Mouse (Mus musculus): ENCODE data around the gene Hoxb5.

The Hoxb5 gene

DNA sequence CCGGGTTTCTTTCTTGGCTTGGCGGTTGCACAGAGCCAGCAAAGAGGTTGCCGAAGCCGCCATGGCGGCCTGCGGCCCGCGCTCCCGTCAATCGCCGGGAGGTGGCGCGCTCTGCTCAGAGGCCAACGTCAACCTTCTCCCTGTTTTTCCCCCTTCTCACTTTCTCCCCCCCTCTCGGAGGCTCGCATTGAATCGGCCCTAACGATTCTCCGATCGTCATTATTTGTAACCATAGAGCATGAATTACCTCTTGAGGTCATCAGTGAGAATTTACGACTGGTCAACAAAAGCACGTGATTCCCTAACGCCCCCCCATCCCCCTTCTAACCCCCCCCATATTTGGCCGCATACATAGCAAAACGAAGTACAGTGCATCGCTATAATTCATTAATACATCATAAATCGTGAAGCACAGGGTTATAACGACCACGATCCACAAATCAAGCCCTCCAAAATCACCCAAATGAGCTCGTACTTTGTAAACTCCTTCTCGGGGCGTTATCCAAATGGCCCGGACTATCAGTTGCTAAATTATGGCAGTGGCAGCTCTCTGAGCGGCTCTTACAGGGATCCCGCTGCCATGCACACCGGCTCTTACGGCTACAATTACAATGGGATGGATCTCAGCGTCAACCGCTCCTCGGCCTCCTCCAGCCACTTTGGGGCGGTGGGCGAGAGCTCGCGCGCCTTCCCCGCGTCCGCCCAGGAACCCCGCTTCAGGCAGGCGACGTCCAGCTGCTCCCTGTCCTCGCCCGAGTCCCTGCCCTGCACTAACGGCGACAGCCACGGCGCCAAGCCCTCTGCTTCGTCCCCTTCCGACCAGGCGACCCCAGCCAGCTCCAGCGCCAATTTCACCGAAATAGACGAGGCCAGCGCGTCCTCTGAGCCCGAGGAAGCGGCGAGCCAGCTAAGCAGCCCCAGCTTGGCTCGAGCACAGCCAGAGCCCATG is at the start of gene Hoxb5:
Gene Hoxb5, plus strand, starts transcription at position 186 of the 949 bp plus-strand sequence.
- DNase-seq (ENCODE audit: low read depth, low spot score), result no peak

DNA sequence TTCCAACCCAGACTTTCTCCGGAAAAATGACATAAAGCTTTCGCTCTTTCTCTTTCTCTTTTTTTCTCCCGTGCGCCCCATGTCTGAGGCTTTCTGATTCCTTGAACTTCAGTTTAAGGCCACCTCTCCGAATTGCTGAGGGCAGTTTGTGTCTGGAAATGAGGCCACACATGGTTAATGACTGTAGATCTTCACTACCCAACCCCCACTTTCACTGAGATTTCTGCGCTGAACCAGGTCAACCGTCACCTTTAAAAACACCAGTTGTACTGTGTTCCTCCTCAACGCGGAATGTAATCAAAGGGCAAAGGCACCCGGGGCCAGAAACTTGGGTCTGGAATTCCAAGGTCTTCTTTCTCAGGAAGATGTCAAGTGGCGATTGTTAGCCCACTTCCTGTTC is 48.9 kb upstream of the Hoxb5 start:
- no peak for DNase-seq (ENCODE audit: low read depth, low spot score)

DNA sequence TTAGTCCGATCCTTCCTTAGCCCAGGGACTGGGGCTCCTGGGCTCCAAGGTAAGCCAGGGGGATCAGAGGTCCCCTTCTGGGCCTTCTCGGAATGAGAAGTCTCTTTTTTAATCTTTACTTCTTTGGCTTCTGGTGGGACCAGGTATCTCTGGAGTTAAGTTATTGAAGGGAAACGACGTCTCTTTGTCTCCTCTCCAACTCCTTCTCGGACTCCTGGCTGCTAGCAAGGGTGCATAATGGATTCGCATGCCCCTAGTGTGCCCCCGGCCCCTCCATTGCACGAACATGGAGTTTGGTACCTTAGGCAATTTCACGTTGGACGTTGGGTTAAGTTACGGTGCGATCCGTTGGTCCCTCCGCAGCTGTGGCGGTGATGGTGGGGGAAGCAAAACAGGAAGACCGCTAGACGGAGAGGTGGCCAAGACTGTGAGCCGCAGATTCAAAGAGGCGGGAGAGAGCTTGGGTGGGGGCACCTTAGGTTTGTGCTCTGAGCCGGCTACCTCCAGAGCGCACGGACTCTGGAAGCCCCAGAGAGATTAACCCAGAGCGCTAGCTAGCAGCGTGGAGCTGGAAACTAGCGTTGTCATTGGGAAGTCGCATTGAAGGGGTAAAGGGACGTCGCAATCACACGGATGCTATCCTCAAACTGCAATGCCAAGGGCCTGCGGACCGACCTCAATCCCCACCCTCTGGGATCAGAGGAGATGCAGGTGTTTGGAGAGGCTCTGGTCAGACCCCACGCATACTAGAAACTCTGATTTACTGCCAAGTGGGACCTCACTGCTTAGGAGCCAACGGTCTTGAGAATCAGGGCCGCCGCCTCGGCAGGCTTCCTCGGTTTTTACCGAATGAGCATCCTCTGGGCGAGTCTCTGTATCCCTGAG is 47.8 kb upstream of the Hoxb5 start:
- DNase-seq (ENCODE audit: low read depth, low spot score), result no peak

DNA sequence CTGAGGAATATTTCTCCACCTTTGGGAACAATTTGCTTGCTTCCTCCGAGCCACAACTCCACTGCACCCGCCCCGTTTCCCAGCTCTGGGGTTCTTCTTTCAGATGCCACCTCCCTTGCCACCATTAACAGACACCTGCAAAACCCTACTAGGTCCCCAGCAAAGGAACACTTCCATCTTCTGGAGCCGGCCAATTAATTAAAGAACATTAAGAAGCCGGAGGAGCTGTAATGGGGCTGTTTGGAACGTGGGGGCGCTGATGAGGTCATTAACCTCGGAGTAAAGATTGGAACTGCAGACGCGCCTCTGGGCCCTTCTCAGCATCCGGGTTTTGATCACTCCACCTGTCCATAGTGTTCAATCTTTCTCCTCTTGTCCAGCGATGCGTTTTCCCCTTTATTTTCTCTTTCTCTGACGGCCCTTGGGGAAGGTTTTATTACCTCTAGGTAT is 47.1 kb upstream of the Hoxb5 start:
- no peak for DNase-seq (ENCODE audit: low read depth, low spot score)

DNA sequence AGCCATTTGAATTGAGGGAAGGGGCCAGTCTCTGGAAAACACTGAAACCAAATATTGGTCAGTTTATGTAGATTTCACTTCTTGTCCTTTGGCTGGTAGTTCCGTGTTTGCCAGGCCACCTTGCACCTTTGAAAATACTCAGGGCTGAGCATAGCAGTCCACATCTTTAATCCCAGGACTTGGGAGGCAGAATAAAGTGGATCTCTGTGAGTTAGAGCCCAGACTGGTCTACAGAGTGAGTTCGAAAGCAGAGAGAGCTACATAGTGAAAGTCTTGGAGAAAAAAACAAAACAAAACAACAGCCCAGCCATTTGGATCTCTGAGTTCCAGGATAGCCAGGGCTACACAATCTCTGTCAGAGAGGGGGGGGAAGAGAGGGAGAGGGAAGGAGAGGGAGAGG is 46.0 kb upstream of the Hoxb5 start:
- no peak for DNase-seq (ENCODE audit: low read depth, low spot score)

DNA sequence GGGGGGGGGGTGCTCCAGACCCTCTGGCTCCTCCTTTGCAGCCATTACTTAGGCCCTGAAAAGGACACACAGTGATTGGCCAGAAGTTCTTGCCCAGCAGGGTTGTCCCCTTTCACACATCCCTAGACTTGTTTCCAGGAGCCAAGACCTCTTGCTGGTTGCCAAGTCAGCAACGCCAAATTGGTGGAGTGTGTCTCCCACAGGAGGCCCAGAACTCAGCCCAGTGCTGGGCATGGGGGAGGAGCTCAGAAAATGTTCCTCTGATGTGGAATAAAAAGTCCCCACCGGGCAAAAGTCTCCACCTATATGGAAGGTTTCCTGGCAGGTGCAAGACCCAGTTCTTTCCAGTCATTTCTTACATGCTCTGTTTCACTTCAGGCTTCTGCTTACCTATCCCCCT is 44.1 kb upstream of the Hoxb5 start:
- DNase-seq (ENCODE audit: low read depth, low spot score), result no peak

DNA sequence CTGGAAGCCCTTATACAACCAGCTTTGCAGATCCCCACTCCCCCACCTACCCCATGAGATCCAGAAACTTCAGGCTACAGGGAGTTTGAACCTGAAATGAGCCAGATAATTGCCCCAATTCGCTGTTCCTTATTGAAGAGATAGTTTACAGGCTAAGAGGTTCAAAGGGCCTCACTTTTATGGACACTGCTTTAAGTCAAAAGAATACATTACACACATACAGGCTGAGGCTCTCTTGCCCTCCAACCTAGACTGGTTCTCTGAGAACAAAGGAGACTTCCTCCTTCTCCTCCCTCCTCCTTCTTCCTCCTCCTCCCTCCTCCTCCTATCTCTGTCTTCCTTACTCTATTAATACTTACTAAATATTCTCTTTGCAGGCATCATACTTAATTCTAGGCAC is 43.6 kb upstream of the Hoxb5 start:
- no peak for DNase-seq (ENCODE audit: low read depth, low spot score)

DNA sequence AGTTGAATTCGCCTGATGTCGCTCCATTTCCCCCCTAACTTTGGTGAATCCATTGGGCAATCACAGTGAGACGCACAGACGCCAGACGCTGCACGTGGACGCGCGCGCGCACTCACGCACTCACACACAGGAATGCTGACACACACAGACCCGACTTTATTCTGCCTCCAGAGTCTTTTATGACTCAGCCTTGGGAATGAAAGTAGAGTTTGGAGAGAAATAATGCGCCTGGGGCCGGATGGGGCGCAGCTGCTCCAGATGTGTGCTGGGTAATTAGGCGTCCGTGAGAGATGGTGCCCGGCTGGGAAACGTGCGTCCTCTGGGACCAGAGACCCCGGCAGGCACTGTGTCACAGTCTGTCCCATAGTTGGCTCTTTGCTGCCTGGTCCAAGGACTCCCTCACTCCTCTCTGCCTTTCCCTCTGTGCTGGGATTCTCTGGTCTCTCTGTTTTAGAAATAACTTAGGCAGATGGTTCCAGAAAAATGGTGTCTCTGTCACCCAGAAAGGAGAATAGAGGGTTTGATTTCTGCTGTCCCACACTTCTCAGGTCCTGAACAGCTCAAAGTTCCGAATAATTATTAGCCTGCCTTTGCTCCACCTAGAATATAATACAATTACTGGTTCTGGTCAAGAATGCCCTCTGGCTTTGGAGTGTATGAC is 42.7 kb upstream of the Hoxb5 start:
- DNase-seq (ENCODE audit: low read depth, low spot score), result no peak

DNA sequence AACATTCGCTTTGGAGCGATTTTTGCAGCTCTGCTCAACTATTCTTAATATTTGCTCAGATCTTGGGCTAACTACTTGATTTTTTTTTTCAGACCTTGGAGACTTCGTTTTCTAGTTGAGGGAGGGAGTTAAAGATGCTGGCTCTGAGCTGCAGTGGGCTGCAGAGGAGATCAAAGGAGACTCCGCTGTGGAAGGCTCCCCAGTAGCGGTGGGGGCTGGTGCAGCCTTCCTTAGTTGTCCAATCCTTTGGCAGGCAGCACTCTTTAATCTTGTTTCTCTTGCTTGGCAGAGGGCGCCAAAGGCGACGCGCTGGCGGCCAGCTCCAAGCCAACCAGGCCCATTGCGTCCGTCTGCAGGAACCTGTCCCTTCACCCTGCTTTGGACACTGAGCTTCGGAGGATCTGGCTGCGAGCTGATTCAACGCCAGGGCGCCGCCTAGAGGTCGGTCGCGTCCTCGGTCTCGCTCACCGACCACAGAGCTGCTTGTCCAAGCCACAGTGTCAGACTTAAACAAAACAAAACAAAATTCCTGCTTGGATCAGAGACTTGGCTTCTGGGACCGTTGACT is 41.7 kb upstream of the Hoxb5 start:
- no peak for DNase-seq (ENCODE audit: low read depth, low spot score)

DNA sequence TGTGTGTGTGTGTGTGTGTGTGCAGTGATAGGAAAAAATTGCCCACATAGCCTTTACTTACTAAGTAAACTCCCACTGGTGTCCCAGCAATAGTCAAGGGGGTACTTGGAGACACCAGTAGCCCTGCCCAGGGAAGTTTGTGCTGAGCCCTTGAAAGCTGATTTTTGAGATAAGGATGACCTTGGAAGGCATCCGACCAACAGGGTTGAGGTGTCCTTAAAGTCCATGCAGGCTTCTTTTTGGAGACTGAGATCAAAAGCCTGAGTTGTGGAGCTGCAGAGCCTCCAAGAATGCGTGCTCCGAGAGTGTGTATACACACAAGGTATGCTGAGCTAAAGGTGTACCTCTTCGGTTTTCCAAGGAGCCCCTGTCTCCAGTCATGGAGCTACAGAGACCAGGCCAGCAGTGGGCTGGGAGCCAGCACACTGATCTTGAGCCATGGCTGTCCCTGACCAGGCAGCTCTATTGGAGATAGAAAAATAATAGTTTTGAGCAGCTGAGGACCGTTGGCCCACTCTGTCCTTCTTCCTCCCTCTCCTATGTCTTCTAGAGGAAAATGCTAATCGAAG is 40.8 kb upstream of the Hoxb5 start:
- DNase-seq (ENCODE audit: low read depth, low spot score), result no peak

DNA sequence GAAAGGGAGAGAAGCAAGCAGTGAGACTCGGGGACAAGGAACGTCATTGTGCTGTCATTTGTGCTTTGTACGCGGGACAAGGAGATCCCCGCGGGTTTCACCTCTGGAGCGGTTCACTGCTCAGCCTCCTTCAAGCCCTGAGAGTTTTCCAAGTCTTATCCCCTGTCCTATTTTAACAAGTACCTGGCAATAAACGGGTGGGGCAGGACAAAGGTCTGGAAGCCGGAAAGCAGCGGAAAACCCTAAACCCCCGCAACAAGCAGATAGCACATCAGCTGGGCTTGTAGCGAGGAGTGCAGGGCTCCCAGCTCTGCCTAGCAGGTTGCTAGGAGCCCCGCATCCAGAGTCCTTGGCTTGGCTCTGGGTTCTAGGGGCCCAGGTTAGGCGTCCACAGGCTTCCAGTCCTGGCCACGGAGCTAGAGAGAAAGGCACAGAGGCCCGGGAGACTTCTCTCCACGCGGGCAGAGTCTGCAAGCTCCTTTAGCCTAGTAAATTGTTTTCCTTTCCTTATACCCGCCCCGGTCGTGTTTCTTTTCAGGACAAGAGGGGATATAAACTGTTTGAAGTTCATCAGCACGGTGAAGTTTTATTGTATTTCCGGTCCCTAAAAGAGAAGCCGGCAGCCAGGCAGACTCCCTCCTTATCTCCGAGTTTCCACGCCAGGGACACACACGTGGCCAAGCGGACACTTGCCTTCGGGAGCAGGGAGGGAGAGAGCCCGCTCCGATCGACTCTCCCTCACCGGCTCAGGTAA is 39.3 kb upstream of the Hoxb5 start:
- DNase-seq (ENCODE audit: low read depth, low spot score), result no peak

DNA sequence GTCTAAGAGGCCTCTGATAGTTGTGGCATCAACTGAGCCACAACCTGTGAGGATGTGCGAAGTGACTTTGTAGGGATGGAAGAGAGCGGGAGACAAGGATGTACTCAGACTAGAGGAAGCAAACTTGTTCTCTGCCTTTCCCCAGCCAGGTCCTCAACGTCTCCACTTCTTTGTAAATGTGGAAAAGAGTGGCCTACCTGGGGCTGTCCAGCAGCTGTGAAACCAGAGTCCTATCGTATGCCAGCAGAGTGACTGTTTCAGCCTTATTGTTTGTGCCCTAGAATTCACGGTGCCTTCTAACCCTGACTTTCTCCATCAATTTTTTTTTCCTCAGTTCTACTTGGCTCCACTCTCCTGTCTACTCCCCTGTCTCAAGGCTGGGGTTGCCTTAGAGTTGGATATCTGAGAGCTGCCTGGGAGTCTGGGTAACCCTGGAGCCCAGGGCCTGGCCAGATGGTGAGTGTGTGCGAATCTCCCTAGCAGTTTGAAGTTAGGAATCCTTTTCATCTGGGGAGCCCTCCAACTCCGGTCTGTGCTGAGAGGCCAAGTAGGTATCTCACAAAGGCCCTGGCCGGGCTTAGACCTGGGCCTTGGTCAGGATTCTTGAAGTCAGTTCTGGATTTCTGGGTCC is 38.6 kb upstream of the Hoxb5 start:
- no peak for DNase-seq (ENCODE audit: low read depth, low spot score)

DNA sequence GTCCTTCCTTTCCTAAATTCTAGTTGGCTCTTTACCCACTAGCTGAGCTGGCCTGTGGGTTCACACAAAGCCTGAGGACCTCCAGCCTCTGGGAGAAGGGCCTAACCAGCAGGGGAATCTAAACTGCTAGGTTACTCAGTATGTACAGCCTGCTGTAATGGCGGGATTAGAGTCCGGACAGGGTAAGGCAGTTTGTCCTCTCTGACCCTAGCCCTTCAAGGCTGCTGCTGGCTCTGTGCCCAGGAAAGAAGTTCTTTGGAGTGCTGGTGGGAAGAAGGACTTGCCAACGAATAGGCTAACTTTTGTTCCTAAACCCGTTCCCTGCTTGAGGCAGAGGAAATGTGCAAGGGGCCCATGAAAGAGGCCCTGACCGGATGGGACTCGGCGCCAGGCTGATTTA is 37.2 kb upstream of the Hoxb5 start:
- no peak for DNase-seq (ENCODE audit: low read depth, low spot score)

DNA sequence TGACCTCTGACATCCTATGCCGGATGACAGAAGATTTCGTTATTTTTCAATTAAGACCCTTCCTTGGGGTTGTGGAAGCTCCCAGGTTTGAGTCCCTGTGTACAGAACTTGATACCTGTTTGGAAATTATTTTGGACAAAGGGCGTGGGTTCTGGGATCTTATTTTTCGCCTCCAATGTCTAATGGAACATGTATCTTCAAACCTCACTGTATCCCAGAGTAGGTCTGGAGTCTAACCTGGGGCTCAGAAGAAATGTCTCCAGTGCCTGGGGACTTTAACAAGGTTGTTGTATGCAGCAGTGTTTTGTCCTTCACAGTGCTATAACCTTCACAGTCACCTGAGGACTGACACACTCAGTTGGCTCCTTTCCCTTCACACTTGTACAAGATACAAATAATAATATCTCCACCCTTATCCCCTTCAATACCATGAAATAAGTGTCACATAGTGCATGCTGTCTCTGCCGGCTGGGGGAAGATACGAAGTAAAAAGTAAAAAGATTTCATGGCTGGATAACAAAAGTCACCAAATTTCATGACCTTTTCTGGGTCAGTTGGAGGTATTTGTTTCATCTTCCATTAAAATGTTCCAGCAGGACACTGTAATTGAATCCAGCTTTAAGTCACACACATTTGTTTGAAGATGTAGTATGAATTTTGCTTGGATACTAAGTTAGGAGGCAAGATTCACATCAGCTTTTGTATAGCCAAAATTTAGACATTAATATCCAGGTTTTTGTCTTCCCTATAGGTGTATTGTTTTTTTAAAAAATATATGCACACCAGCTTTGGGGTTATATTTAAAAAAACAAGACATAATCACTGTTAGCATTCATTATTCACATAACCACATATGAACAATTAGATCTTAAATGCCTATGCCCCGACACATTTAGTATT is 35.9 kb upstream of the Hoxb5 start:
- no peak for DNase-seq (ENCODE audit: low read depth, low spot score)

DNA sequence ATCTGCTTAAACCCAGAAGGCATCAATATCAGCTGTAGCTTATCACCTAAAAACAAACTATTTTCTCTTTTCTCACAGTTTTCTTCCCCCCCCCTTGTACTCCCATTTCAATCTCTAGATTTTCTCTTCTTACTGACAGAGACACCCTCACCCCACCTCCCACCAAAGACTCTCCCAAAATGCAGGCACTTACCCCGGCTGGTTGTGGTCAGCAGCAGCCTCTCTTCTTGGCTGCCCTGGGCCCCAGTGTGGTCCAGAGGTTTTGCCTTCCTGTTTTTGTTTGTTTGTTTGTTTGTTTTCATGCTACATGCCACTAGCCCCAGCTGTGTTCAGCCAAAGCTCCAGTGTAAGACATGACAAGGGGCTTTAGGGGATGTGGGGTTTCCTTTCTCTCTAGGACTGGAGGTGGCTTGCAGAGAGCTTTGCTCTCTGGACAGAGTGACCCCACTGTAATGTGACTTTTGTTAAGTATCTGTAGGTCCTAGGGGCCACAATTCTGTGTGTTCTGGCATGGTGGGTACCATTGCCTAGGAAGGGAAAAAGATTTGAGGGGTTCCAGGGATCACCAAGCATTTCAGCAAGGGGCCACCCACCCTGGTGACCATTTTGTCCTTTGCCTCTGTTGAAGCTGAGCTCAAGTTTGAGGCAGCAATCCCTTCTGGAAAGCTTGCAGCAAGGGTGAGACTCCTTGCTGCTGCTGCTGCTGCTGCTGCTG is 34.9 kb upstream of the Hoxb5 start:
- DNase-seq (ENCODE audit: low read depth, low spot score), result no peak

DNA sequence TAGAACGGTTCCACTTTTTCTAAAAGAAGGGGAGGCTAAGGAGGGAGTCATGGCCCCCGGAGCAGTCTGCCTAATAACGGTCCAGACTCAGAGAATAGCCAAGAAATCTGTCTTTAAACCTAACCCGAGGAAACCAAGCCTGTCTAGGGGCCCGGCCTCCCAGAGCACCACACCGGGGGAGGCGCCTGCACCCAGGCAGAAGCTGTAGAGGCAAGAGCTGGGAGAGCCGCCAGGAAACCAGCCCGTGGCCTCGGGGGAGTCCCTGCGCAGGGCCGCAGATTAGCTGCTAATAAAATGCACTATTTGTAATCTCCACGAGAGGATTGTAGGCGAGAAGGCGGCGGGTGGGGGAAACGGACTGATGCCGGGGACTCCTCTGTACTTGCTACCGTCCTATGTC is 33.3 kb upstream of the Hoxb5 start:
- DNase-seq (ENCODE audit: low read depth, low spot score), result no peak

DNA sequence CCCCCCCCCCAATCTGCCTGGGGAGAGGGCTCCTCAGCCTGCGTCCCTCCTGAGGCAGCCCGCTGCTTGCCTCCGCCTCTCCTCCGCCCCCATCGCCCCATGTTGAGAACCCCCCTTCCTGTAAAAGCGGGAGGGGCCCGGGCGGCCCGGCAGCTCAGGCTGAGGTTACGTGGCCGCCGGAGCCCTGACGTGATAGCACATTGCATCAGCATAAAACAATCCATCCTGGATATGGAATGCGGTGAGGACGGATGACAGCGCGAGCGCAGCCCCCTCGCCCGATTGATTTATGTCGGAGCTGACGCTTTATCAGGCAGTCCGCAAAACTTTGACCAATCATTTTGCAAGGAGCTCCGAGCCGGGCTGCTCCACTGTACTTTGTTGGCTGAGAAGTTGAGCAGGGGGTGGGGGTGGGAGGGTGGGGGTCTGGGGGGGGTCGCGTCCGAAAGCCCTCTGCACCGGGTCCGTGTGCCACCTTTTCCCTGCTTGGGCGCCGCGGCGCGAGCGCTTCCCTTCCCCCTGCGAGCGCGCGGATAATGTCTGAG is 32.1 kb upstream of the Hoxb5 start, which contains the start of gene Hoxb9:
Gene Hoxb9, plus strand, starts transcription at position 462 of the 545 bp plus-strand sequence.
- DNase-seq (ENCODE audit: low read depth, low spot score), result no peak

DNA sequence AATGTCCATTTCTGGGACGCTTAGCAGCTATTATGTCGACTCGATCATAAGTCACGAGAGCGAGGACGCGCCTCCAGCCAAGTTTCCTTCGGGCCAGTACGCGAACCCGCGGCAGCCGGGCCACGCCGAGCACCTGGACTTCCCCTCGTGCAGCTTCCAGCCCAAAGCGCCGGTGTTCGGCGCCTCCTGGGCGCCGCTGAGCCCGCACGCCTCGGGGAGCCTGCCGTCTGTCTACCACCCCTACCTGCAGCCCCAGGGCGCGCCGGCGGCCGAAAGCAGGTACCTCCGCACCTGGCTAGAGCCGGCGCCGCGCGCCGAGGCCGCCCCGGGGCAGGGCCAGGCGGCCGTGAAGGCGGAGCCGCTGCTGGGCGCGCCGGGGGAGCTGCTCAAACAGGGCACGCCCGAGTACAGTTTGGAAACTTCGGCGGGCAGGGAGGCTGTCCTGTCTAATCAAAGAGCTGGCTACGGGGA is 31.6 kb upstream of the Hoxb5 start:
- DNase-seq (ENCODE audit: low read depth, low spot score), result no peak
